Mouse (Mus musculus): ENCODE measurements at regions not wholly inside any gene's neighbourhood (a gene's known extent, or its start where the extent isn't known, plus 50 kb on each side); places are given as distances from the start of the nearest gene placed in this dataset.
"Not testable (repeated sequence)": the region's sequence is repeated elsewhere in the genome, so short reads cannot be mapped to it uniquely, and the experiment has no call there.

DNA sequence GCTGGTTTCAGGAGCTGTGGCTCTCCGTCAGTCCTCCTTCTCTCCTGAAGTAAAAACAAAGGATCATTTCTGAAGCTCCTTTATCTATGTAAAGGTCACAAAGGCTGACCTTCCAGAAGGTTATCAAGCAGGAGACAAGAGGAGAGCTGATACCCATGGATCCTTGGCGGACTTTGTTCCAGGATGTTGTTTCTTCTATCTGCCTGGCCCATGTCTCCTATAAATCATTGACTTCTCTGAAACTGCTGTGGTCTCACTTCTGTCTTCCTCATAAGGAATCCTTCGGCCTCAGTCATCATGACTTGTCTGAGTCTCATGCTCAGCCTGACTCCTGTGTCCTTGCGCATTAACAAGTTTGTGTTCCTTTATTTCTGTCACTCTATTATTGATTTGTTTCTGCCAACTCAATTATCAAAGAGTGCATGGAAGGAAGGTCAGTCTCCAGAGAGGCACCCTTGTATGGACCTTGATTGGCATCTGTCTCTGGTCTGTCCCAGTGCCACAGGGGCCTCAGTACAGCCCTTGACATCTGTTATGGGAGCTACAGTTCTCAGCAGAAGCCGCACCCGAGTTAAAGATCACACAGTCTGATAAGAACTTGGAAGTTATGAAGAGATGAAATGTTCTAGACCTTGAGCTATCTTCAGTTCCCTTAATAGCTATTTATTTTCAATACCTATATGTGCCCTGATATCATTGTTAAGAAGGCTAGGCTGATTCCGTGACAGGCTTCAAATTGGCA is 53.2 kb upstream of the Dazl start:
- DNase-seq (ENCODE audit: low read depth): no peak
- TF ChIP-seq CTCF (IDR thresholded peaks at IDR 0.05; ENCODE audit: borderline replicate concordance, extremely low read depth, insufficient read depth, insufficient read length): no peak
- no peak for TF ChIP-seq POLR2A (IDR thresholded peaks at IDR 0.05; ENCODE audit: borderline replicate concordance, extremely low read depth, insufficient read depth, insufficient read length, poor library complexity, severe bottlenecking)

GRCm38 (mm10) chr17:50353818-50354217 is 60.4 kb upstream of the Dazl start:
- DNase-seq (ENCODE audit: low read depth): not testable (repeated sequence)

- TF ChIP-seq POLR2A (IDR thresholded peaks at IDR 0.05; ENCODE audit: borderline replicate concordance, extremely low read depth, insufficient read depth, insufficient read length, poor library complexity, severe bottlenecking): no peak
- TF ChIP-seq CTCF (IDR thresholded peaks at IDR 0.05; ENCODE audit: borderline replicate concordance, extremely low read depth, insufficient read depth, insufficient read length): no peak
- DNase-seq (ENCODE audit: low read depth): no peak
Observed at GRCm38 (mm10) chr17:50354357-50354756, 60.9 kb upstream of the Dazl start.

GRCm38 (mm10) chr17:50361657-50362233 is 68.3 kb upstream of the Dazl start:
- DNase-seq (ENCODE audit: low read depth): no peak
- TF ChIP-seq POLR2A (IDR thresholded peaks at IDR 0.05; ENCODE audit: borderline replicate concordance, extremely low read depth, insufficient read depth, insufficient read length, poor library complexity, severe bottlenecking) (no peak), CTCF (IDR thresholded peaks at IDR 0.05; ENCODE audit: borderline replicate concordance, extremely low read depth, insufficient read depth, insufficient read length) (no peak)

DNA sequence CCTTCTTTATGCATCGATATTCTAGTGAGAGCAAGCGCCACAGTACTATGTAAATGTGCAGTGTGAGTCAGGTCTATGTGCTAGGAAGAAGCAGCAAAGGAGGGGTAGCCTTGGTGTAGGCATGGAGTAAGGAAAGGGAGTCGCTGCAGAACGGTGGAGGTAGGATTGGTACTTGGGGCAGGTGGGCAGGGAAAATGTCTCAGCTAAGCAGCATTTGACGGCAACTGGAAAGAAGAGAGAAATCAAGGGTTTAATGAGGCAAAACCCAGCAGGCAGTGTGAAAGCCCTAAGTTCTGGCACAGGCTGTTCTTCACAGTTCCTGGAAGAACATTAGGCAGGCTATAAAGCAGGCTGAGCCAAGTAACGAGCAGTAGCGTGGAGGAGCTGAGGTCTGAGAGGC is 72.0 kb upstream of the Dazl start:
- TF ChIP-seq CTCF (IDR thresholded peaks at IDR 0.05; ENCODE audit: borderline replicate concordance, extremely low read depth, insufficient read depth, insufficient read length) (no peak), POLR2A (IDR thresholded peaks at IDR 0.05; ENCODE audit: borderline replicate concordance, extremely low read depth, insufficient read depth, insufficient read length, poor library complexity, severe bottlenecking) (no peak)
- peak; percentile 19 for DNase-seq (ENCODE audit: low read depth)

DNA sequence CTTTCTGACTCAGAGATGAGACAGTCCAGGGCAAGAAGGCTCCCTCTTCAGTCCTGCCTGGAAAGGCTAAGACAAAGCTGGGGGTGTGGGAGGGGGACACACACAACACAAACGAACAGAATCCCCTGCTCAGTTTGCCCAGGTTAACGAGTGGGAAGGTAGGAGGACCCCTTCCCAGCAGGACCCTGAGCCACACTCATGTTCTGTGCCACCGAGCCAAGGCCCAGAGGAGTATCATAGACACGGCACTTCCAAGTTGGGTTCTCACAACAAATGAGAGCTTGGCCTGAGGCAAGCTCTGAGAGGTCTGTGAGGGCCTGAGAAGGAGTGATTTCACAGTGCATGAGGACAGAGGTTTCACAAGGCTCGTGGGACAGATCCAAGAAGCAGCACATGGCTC is 72.7 kb upstream of the Dazl start:
- TF ChIP-seq POLR2A (IDR thresholded peaks at IDR 0.05; ENCODE audit: borderline replicate concordance, extremely low read depth, insufficient read depth, insufficient read length, poor library complexity, severe bottlenecking): no peak
- no peak for TF ChIP-seq CTCF (IDR thresholded peaks at IDR 0.05; ENCODE audit: borderline replicate concordance, extremely low read depth, insufficient read depth, insufficient read length)
- no peak for DNase-seq (ENCODE audit: low read depth)

- TF ChIP-seq CTCF (IDR thresholded peaks at IDR 0.05; ENCODE audit: borderline replicate concordance, extremely low read depth, insufficient read depth, insufficient read length) (no peak), POLR2A (IDR thresholded peaks at IDR 0.05; ENCODE audit: borderline replicate concordance, extremely low read depth, insufficient read depth, insufficient read length, poor library complexity, severe bottlenecking) (no peak)
- DNase-seq (ENCODE audit: low read depth): no peak
Observed at GRCm38 (mm10) chr17:50369216-50369875, 75.9 kb upstream of the Dazl start.

DNA sequence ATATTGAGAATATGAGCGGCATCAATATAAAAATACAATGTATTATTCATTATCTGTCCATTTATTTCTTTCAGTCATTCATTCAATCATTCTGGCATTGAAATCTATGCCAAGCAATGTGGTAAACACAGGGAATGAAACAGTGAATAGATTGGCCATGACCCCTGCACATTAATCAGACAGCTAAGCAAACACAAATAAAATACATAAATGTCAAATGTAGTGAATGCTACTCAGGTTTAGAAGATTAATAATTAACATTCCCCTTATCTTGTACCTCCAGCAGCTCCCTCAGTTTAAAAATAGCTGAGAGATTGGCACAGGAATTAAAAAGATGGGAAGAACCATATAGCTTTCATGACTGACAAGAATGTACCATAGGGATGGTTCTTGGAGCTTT is 77.0 kb upstream of the Dazl start:
- TF ChIP-seq CTCF (IDR thresholded peaks at IDR 0.05; ENCODE audit: borderline replicate concordance, extremely low read depth, insufficient read depth, insufficient read length) (no peak), POLR2A (IDR thresholded peaks at IDR 0.05; ENCODE audit: borderline replicate concordance, extremely low read depth, insufficient read depth, insufficient read length, poor library complexity, severe bottlenecking) (no peak)

GRCm38 (mm10) chr17:50373496-50374141 is 80.2 kb upstream of the Dazl start:
- no peak for DNase-seq (ENCODE audit: low read depth)
- TF ChIP-seq CTCF (IDR thresholded peaks at IDR 0.05; ENCODE audit: borderline replicate concordance, extremely low read depth, insufficient read depth, insufficient read length) (no peak), POLR2A (IDR thresholded peaks at IDR 0.05; ENCODE audit: borderline replicate concordance, extremely low read depth, insufficient read depth, insufficient read length, poor library complexity, severe bottlenecking) (no peak)

More for the DNA sequence above, 77.0 kb upstream of the Dazl start:
- no peak for DNase-seq (ENCODE audit: low read depth)

- no peak for DNase-seq (ENCODE audit: low read depth)
- TF ChIP-seq CTCF (IDR thresholded peaks at IDR 0.05; ENCODE audit: borderline replicate concordance, extremely low read depth, insufficient read depth, insufficient read length) (no peak), POLR2A (IDR thresholded peaks at IDR 0.05; ENCODE audit: borderline replicate concordance, extremely low read depth, insufficient read depth, insufficient read length, poor library complexity, severe bottlenecking) (no peak)
Observed at GRCm38 (mm10) chr17:50375465-50375864, 82.0 kb upstream of the Dazl start.

- no peak for DNase-seq (ENCODE audit: low read depth)
Observed at GRCm38 (mm10) chr17:50376708-50377107, 83.3 kb upstream of the Dazl start.

More at GRCm38 (mm10) chr17:50376708-50377107, 83.3 kb upstream of the Dazl start:
- TF ChIP-seq POLR2A (IDR thresholded peaks at IDR 0.05; ENCODE audit: borderline replicate concordance, extremely low read depth, insufficient read depth, insufficient read length, poor library complexity, severe bottlenecking) (no peak), CTCF (IDR thresholded peaks at IDR 0.05; ENCODE audit: borderline replicate concordance, extremely low read depth, insufficient read depth, insufficient read length) (no peak)

All from brain, embryonic 14.5 days (tissue).